Mouse (Mus musculus) right cerebral cortex, postnatal 10 days (tissue): ENCODE measurements at regions not wholly inside any gene's neighbourhood (a gene's known extent, or its start where the extent isn't known, plus 50 kb on each side); places are given as distances from the start of the nearest gene placed in this dataset.

Experiments
- DNase-seq, 2 experiments: peaks; one replicate each; pipeline ENCODE4 v3.0.0; 2021; ENCODE audit warnings: low spot score in 2 of 2

DNA sequence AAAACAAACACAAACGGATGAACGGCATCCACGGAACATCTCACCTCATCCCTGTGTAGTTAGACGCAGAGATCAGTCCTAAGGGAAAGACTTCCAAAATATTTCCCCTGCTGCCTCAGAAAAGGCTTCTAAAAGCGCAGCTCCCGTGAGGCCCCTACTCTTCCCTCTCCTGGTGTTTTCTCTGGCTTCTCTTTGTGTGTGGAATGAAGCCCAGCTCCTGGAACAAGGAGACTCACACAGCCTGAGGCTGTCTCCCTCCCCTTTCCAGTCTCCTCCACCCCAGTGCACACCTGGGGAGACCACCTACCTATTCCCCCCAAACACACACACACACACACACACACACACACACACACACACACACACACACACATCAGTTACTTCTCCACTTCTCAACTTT, 189.7 kb upstream of the Runx1 start:
- no peak for DNase-seq

DNA sequence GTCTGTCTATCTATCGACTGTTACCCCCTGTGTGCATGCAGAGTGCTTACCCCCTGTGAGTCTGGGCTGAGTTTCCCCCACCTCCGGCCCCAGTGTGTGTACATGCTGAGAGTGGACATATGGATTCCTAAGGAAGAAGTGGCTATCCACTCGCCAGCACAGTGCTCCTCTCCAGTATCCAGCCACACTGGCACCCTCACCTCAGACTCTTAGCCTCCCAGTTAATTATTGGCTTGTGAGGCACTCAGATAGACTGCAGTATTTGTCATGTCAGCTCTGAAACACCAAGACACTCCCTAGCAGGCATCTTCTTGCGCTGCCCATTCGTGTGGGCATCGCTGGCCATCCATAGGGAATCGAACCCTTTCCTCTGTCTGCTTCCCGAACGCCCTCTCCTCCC, 189.0 kb upstream of the Runx1 start:
- no peak for DNase-seq

DNA sequence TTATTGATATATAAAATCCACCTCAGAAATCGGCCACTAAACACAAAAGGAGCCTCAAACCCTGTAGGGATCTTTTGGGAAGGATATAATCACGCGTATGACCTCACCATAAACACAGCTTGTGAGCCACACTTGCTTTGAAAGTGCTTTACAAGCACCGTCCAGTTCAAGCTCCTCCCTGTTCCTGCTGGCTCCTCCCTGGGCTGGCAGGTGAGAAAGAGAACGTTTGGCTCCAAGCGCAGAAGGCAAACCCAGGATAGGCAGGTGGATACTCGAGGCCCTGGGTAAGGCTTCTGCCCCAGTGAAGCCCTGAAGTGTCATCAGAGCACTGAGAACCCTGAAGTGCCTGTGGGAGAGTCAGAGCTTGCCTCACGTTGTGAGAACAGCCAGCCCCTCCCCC, 187.9 kb upstream of the Runx1 start:
- DNase-seq, result no peak

DNA sequence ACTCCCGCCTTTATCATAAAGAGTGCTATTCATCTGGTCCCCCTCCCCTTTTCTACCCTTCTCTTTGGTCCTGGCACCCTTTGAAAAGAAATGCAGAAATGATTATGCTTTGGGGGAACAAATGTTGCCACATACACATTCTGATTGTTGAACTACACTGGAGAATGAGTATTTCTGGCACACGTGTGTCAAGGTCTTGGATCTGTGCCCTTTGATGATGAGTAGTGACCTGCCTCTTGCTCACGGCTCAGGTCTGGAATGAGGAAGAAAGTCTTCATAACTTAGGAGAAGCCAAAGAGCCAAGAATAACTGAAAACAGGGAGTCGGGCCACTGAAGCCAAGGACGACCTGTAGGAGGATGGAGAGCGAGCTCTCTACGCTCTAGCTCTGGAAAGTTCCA, 187.3 kb upstream of the Runx1 start:
- DNase-seq, result no peak

DNA sequence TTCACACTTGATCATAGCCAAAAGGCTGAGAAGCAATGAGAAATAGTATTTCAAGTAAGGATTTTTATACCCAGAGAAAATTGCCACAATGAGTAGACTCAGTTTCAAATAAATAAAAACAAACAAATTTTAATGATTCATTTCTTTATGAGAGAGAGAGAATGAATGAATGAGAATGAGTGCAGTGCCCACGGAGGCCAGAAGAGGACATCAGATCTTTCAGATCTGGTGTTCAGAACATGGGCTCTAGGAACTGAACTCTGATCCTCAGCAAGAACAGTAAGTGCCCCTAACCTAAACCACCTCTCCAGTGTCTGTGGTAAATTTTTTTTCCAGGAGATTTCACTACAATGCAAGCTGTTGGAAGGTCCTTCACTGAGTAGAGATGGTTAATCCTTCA, 185.5 kb upstream of the Runx1 start:
- DNase-seq, result no peak

DNA sequence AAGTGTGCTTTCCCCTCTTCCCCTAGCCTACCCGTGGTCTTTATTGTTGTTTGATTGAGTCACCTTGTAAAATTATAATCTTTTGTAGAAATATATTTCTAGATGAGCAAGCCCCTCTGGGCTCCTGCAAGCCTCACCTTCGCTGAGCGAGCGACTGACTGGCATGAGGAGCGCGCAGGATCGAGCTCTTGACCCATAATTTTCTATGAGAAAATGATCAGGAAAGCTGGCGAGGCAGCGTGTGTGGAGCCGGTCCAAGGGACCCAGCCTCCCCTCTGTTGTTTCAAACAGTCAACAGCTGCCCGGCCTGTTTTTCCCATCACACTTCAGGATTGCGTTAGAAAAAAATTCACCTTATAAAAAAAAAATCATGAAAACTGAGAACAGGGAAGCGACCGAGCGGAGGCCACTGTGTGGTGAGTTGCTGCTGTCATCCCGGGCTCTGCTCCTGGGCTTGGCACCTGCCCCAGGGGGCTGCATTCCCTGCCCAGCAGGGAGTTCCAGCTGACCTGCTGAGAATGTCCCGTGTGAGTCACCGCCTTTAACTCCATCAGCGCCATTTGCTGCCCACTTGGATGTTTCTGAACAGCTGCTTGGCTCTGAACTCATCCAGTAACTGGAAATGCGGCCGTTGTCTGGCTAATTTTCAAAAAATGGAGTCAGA, 180.5 kb upstream of the Runx1 start:
- no peak for DNase-seq

DNA sequence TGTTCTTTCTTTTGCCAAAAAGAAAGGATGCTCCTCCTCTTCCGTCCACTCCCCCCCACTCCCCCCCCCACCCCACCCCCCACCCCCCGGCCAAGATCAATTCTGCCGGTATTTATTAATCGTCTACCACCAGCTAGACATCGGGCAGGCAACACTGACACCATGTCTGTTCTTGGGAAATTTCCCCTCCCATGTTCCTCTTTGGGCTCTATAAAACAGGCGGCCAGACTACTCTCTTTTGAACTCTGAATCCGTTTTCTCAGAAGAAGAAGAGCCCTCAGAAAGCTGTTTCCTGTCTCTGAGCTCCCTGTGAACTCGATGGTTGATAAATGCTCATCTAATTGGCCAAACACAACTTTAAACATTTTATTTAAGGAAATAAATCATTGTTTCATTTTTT, 179.5 kb upstream of the Runx1 start:
- DNase-seq, result no peak

DNA sequence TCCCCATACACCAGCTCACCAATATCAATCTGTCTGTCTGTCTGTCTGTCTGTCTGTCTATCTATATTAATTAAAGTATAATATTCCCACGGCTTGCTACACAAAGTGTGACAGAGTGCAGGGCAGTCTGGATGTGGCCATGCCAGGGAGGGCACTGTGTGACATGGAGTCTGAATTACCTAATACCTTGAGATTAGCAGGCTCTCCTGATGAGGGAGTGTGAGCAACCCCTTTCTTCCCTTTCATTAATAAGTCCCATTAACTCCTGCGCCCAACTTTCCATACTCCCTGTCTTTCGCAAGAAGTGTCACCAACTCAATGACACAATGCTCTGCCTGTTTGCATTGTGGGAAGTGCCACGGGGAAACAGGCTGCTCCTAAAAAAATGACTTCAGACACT, 177.9 kb upstream of the Runx1 start:
- no peak for DNase-seq

DNA sequence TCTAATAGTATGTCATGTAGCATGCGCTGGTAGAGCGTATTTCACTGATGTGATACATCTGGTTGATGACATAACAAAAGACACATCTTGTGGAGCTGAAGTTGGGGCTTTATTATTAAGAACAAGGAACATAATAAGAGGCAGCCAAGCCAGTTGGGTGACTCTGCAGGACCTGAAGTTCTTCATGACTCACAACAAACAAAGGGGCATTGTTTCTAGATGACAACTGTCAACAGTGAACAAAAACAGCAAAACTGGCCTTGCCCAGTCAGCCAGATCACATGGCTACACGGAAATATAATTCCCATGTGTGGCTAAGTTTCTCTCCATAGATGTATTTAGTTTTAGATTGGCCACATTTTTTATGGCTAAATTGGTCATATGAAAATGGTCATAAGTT, 172.7 kb upstream of the Runx1 start:
- DNase-seq, result no peak

DNA sequence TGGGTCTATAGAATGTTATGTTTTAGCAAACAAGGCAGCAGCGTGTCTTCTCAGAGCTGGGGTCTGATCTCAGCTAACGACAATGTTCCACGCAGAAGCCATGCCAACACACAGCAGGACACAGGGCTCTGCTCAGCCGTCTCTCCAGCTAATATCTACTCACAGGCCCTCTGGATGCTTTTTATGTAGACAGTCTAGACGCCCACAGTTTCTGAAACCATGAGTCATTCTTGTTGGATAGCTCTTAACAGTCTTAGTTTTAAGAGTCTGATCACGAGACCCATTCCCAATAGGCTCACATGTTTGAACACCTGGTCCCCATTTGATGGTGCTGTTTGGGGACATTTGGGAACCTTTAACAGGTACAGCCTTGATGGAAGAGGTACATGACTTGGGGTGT, 171.7 kb upstream of the Runx1 start:
- DNase-seq, result no peak

DNA sequence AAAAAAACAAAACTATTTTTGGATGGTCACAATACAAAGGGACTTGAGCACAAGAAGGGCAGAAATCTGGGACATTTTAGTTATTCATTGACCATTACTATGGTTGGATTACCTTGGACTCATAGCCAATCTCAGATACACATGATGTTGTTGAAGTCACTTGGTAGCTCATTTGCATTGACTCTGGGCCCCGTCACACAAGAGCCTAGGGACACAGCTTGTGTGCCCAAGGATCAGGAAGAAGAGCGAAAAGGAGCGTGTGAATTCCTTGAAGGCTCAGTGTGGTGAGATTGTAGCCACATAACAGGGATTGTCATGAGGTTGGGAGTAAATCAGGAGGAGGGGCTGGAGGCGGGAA, 170.0 kb upstream of the Runx1 start:
- no peak for DNase-seq

DNA sequence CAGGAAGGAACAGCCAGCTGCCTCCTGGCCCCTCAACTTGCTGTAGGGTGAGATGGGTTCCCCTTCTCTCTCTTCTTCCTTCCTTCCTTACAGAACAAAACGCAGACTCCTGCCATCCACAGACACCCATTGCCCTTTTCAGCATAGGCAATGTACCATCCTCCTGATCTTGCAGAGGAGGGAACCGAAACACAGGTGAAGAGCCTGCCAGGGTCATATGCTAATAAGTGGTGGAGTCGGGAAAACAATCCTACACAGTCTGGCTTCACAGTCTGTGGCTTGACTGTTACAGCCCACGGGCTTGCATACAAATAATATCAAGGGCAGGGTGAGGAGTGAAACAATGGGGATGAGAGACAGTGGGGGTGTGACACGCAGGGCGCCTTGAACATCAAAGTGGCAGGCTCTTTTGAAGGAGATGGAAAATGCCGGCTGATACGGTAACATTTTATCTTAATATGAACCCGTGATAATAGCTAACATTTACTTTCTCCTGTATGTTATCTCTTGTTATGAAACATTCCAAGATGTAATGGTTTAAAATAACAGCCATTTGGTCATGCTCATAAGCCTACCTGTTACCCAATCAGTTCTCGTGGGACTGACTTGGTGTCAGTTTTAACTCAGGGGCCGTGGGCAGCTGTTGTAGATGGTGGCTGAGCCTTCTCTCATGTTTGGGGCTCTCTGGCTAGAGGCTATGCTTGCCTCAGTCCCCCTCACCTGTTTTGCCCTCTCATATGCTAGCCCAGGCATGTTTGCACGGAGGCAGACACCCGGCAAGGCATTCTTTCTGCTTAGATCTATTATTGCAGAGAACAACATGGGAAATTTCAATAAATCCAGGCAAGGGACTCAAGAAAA, 169.4 kb upstream of the Runx1 start:
- no peak for DNase-seq

DNA sequence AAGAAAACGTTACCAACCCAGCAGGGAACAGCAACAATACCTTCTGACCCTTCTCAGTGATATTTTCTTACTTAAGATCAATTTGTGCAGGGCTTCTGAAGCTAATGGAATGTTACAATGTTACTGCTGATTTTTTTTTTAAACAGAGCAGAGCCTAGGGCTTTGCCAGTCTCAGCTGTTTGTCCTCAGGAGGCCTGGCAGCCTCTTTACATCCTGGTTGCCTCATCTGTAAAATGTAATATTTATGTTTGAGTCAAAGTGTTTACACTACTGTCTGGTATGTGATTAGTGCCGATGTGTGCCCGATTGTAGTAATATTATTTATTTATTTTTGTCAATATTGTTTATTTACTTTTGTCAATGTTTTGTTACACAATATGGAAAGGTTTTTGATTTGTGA, 166.9 kb upstream of the Runx1 start:
- no peak for DNase-seq

DNA sequence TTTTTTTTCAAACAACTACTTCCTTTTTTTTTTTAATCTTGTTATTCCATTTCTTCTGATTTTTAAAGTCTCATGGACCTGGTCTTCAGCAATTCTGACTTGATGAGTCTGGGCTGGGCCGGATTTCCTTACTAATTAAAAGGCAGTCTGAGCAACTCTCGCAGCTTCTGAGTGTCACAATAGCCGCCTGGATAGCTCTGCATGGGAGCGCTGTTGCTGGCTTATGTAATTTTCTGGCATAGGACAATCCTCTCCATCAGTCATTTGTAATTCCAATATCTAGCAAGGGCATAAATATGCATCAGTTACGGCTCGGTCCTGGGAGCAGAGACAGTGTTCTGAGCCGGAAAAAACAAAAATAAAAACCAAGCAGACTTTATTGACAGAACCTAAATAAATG, 165.5 kb upstream of the Runx1 start:
- DNase-seq, result no peak

DNA sequence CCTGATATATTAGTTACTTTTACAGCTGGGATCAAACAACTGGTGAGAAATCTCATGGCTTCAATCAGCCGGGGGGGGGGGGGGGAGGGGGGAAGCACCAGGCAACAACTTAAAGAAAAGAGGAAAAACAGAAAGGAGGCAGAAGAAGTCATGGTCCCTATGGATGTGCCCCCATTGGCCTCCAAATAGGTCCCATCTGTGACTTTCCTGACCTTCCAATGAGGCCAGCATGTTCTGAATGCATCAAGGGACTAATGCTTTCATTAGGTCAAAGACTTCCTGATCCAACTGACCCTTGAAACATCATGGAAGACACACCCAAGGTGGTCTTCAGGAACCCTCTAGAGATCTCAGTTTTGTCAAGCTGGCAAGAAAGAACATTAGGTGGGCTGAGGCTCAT, 162.5 kb upstream of the Runx1 start:
- DNase-seq, result no peak

DNA sequence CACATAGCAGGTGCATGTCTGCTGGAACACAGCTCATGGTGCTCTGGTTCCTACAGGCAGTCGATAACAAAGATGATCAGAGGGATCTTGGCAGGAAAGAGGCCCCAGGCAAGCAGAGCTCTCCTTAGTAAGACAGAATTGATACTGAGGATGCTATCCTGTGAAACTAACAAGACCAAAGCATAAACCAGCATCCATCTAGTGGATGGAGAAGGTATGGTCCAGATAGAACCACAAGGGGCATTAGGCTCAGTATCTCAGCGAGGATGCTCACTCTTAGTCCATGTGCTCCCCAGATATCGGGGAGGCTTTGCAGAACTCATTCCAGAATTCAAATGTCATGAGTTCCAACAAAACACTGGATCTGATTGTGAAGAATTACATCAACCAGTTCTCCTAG, 162.1 kb upstream of the Runx1 start:
- no peak for DNase-seq

DNA sequence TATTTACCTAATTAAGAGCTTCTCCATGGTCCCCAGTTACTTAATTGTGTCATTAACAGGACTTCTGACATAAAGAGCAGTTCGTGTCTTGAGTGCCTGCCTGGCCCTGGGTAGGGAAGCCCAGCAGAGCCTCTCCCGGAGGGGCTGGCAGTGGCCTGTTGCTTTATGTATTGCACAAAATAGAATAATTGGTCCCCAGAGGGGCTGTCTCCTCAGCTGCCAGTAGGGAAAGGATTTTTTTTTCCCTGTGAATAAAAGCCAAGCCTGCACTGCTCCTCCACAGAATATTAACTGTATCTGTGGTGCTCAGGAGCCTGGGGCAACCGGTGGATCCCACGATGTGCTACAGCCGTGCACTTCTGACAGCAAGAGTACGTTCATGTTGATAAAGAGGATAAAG, 159.8 kb upstream of the Runx1 start:
- no peak for DNase-seq

DNA sequence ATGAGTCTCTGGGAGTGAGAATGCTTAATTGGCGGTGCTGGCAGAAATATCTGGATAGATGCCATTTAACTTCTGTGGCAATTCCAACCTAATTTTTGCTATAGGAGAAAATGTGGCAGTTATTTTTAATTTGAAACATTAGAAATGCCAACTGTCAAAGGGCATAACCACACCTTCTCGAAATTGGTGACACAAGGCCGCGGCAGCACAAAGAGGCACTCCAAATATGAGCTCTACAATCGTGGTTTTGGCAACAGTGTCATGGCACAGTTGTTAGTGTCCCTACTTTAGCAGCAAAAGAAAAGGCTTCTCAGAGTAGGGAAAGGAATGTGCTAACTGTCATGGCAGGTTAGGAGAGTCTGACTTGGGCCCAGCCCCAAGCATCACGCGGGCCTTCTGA, 157.0 kb upstream of the Runx1 start:
- DNase-seq, result no peak

DNA sequence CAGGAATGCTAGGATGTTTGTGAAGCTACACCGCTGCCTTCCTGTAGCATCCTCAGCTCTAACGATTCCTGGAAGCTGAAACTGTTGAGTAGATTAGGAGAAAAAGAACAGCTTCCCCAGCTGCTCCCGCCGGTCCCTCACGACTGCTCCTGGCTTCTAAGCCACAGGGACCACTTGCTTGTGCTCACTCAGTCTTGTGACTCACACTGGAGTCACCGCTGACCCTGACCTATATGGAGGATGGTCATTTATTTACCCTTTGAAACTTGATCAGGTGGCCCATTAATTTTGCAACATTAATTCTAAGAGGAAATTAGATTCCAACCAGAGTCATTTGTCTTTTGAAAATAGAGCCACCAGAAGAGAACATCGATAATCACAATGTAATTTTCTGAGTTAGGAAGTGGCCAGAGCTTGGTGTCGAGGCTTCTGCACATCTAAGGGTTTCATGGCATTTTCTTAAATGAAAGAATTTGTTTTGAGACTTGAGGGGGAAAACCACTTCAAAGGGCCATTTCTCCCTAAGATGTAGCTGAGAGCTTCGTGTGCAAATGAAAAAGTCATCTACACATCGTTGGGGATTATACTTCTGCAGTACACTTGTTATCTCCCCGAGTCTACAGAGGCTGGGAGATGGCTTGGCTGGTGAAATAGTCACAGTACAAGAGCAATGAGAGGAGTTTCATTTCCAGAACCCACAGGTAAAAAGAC, 153.8 kb upstream of the Runx1 start:
- no peak for DNase-seq

DNA sequence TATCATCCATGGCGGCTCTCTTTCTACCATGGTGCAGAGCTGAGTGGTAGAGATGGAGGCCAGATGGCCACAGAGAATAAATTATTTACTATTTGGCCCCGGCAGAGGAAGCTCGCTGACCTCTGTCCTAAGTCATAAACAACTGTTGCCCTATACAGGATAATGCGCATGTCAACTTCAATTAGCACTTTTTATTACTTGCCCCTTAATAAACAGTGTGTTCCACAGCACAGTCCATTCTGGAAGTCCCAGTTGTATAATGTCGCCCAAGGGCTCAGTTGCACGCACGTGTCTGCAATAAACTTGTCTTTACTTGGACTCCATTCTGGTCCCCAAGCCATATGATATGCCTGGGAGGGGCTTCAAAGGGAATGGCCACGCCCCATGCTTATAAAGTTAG, 150.1 kb upstream of the Runx1 start:
- no peak for DNase-seq

DNA sequence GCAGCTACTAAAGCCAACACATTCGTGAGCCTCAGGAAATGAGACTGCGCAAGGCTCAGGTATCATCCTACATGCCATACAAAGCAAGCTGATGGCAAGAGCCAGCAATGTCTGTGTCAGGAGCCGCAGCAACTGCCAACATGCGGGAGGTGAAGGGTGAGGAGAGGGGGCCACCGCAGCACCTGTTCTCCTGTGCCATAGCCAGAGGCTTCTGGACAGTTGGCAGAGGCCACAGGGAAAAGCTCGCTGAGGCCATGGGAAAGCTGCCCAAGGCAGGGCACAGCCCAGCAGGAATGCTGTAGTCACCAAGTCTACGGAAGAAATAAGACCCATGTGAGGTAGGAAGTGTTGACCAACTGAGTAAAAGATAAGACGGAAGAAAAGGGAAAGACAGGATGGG, 149.1 kb upstream of the Runx1 start:
- no peak for DNase-seq

DNA sequence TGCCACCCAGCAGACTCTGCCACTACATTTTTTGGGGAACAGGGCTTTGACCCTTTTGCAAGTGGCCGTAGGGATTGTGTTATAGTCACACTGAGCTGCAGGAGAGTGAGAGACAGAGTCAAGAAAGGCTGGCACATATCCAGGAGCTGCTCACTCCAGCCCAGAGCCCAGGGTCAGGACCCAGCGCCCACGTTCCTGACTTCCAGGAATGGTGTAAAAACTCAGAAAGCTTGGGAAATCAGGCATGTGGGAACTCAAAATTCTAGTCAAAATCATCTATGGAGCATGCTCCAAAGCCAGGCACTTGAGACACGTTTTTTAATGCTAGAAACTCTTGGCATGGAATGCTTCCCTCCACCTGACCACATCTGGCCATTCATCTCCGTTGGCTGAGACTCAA, 146.7 kb upstream of the Runx1 start:
- DNase-seq, result no peak

DNA sequence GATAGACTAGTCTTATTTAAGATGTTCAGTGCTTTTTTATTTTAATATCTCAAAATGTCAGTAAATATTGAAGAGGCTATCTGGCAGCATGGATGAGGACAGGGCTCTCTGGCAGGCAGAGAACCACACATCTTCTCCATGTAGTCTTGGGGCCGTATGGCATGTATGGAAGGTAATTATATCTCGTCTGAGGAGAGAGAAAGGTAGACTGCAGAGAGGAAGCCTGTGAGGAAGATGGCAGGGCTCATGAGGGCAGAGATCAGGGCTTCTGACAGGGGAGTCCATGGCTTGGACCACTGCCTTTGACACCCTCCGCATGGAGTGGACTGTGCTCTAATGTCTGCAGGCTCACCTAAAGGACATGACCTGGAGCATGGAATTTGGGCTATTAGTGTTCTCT, 146.0 kb upstream of the Runx1 start:
- no peak for DNase-seq
